Mouse (Mus musculus) hindbrain, embryonic 10.5 days (tissue): Measurements from ENCODE around the gene Inca1. TPM values are rescaled to one million over a fixed set of nuclear protein-coding genes. Genes with fewer than 3 reads are reported as not detected.

Source experiments
- DNase-seq: peaks from one replicate; pipeline ENCODE4 v3.0.0-alpha.2; 2017; ENCODE audit warnings: low spot score
- H3K27ac ChIP-seq: fragments of 300-500 bp; sonication (generic); 2 replicates; pipeline ENCODE4 v1.5.1; 2016; ENCODE audit warnings: mild to moderate bottlenecking, moderate library complexity
- H3K27me3 ChIP-seq: fragments of 300-500 bp; sonication (generic); 2 replicates; pipeline ENCODE4 v1.6.1; 2016; ENCODE audit warnings: mild to moderate bottlenecking; ENCODE audit not compliant: poor library complexity, insufficient read depth, severe bottlenecking
- H3K36me3 ChIP-seq: fragments of 300-500 bp; sonication (generic); 2 replicates; pipeline ENCODE4 v1.6.1; 2016; ENCODE audit warnings: mild to moderate bottlenecking, moderate library complexity
- H3K4me1 ChIP-seq: fragments of 300-500 bp; sonication (generic); replicated peaks from 2 replicates; pipeline ENCODE4 v1.6.1; 2016; ENCODE audit warnings: mild to moderate bottlenecking
- H3K4me3 ChIP-seq: fragments of 300-500 bp; sonication (generic); 2 replicates; pipeline ENCODE4 v1.5.1; 2016; ENCODE audit warnings: mild to moderate bottlenecking, moderate library complexity
- H3K9me3 ChIP-seq: fragments of 300-500 bp; sonication (generic); 2 replicates; pipeline ENCODE4 v1.6.1; 2016; ENCODE audit warnings: mild to moderate bottlenecking, moderate library complexity
- WGBS: fragments of 180-500 bp; shearing (Covaris S2); methylation state at CpG from one replicate; pipeline ENCODE4 v1.1.7; 2016; 5-methylcytosine and 5-hydroxymethylcytosine counted together
- polyA plus RNA-seq: library from polyadenylated mRNA; unstranded; fragments of >200 nt; fragmentation: Nextera tagmentation; extraction: Ambion mirVana; gene quantifications from 2 replicates; pipeline ENCODE4 v1.2.1, GENCODE M21; 2016

Gene Inca1
- polyA plus RNA-seq, 1 experiment from 2014 or later = 0.90 TPM

- peaks cover 46% of the 10 kb centered on the region for H3K36me3 ChIP-seq
- H3K27ac ChIP-seq = no peak overlapping the region
- no peak for DNase-seq
- H3K4me1 ChIP-seq = peaks cover 40% of the 10 kb centered on the region
- no peaks in the 10 kb centered on the region for H3K27me3 ChIP-seq
- WGBS = 96% methylated on average over 8 of the region's 8 CpGs
- no peak overlapping the region for H3K4me3 ChIP-seq
- no peaks in the 10 kb centered on the region for H3K9me3 ChIP-seq
Observed at GRCm38 (mm10) chr11:70644564-70645103, 55.3 kb downstream of the Inca1 start.

GRCm38 (mm10) chr11:70643051-70643450 lies 56.9 kb downstream of the Inca1 start:
- no peak overlapping the region for H3K27ac ChIP-seq
- H3K27me3 ChIP-seq = no peaks in the 10 kb centered on the region
- WGBS = 90% methylated on average over 6 of the region's 6 CpGs
- H3K4me1 ChIP-seq = peaks cover 24% of the 10 kb centered on the region
- H3K4me3 ChIP-seq = no peak overlapping the region
- H3K36me3 ChIP-seq = peaks cover 33% of the 10 kb centered on the region
- DNase-seq = no peak
- H3K9me3 ChIP-seq = no peaks in the 10 kb centered on the region

GRCm38 (mm10) chr11:70641241-70641640 lies 58.7 kb downstream of the Inca1 start:
- Histone ChIP-seq H3K36me3 (peaks cover 33% of the 10 kb centered on the region), H3K27ac (no peak overlapping the region), H3K4me3 (no peak overlapping the region), H3K9me3 (no peaks in the 10 kb centered on the region), H3K4me1 (peaks cover 16% of the 10 kb centered on the region), H3K27me3 (no peaks in the 10 kb centered on the region)
- 85% methylated on average over 7 of the region's 7 CpGs for WGBS
- DNase-seq = no peak

- H3K9me3 ChIP-seq = no peaks in the 10 kb centered on the region
- peaks cover 25% of the 10 kb centered on the region for H3K36me3 ChIP-seq
- no peak for DNase-seq
- 87% methylated on average over 8 of the region's 8 CpGs for WGBS
- no peak overlapping the region for H3K27ac ChIP-seq
- H3K4me3 ChIP-seq = no peak overlapping the region
- no peaks in the 10 kb centered on the region for H3K27me3 ChIP-seq
- H3K4me1 ChIP-seq = peaks cover 3% of the 10 kb centered on the region; the same call in 1 of the 2 replicates
Observed at GRCm38 (mm10) chr11:70639976-70640375, 60.0 kb downstream of the Inca1 start.

DNA sequence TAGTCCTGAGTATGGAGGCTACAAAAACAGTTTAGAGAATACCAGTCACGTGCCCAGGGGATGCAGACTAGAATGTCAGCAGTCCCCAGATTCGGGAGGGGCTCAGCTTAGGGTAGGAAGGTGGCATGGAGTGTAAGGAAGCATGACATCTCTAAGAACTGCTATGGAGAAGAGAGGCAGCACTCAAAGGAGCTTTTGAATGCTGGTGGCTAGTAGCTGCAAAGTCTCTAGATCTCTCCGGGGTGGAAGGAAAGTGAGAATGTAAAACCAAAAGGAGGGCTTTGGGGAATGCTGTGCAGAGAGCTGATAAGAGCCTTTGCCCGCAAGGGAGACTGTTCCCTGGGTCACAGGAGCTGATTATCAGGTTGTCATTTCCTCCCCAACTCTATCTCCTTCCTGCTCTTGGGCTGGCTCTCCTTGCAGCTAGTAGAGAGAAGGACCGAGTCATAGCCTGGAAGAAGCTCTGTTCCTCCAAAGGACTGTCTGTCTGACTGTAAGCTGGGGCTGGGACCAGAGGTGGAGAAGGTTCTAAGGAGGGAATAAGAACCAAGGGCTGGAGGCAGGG lies 61.2 kb downstream of the Inca1 start, which contains the start of gene Gp1ba:
TSS of gene Gp1ba (plus strand) at position 409 of the 565 bp plus-strand sequence.
- Histone ChIP-seq H3K27me3 (no peaks in the 10 kb centered on the region), H3K27ac (no peak within 1 kb of the TSS), H3K4me1 (no peaks in the 10 kb centered on the region), H3K4me3 (no peak within 1 kb of the TSS), H3K36me3 (peaks cover 13% of the 10 kb centered on the region), H3K9me3 (no peaks in the 10 kb centered on the region)
- no peak for DNase-seq
- 41% methylated on average over 5 of the region's 5 CpGs for WGBS

Other genes starting within 250 kb of the Inca1 start
- gene Med11, start 248.2 kb downstream of the Inca1 start, polyA plus RNA-seq = 48.3 and 49.2 TPM in 2 replicates
- gene Zmynd15, start 240.7 kb downstream of the Inca1 start, polyA plus RNA-seq = 0.25 and 0.30 TPM in 2 replicates
- gene Cxcl16, start 240.2 kb downstream of the Inca1 start, polyA plus RNA-seq = 0.31 and 0.41 TPM in 2 replicates
- 0.52 TPM in 1 of 2 replicates, not detected in the other for gene Tm4sf5, start 194.9 kb downstream of the Inca1 start, polyA plus RNA-seq
- 0.34 TPM in 1 of 2 replicates, not detected in the other for gene Vmo1, start 185.5 kb downstream of the Inca1 start, polyA plus RNA-seq
- gene Gltpd2, start 181.0 kb downstream of the Inca1 start, polyA plus RNA-seq = 0.35 and 0.47 TPM in 2 replicates
- 1,108 and 1,160 TPM in 2 replicates for gene Psmb6, start 174.8 kb downstream of the Inca1 start, polyA plus RNA-seq
- gene Gm40193, start 167.2 kb downstream of the Inca1 start, polyA plus RNA-seq = not detected in 2 replicates
- gene Pld2, start 160.1 kb downstream of the Inca1 start, polyA plus RNA-seq = 3.8 and 4.1 TPM in 2 replicates
- gene Mink1, start 137.3 kb downstream of the Inca1 start, polyA plus RNA-seq = 12.6 and 14.6 TPM in 2 replicates
- not detected in 2 replicates for gene 4930544D05Rik, start 84.3 kb downstream of the Inca1 start, polyA plus RNA-seq
- gene Chrne, start 80.9 kb downstream of the Inca1 start, polyA plus RNA-seq = not detected in 2 replicates
- 0.34 and 0.80 TPM in 2 replicates for gene Gp1ba, start 61.0 kb downstream of the Inca1 start, polyA plus RNA-seq
- 90.6 and 97.1 TPM in 2 replicates for gene Rnf167, start 52.9 kb downstream of the Inca1 start, polyA plus RNA-seq
- 144 and 155 TPM in 2 replicates for gene Slc25a11, start 52.7 kb downstream of the Inca1 start, polyA plus RNA-seq
- 1,872 and 1,874 TPM in 2 replicates for gene Pfn1, start 45.5 kb downstream of the Inca1 start, polyA plus RNA-seq
- 39.3 and 53.3 TPM in 2 replicates for gene Eno3, start 43.0 kb downstream of the Inca1 start, polyA plus RNA-seq
- 185 and 191 TPM in 2 replicates for gene Spag7, start 30.7 kb downstream of the Inca1 start, polyA plus RNA-seq
- 10.8 and 11.8 TPM in 2 replicates for gene Camta2, start 12.1 kb downstream of the Inca1 start, polyA plus RNA-seq
- 1.7 and 2.1 TPM in 2 replicates for gene Kif1c, start 393 bp upstream of the Inca1 start, polyA plus RNA-seq
- gene Zfp3, start 64.1 kb upstream of the Inca1 start, polyA plus RNA-seq = 7.2 and 8.1 TPM in 2 replicates
- not detected in 2 replicates for gene Scimp, start 112.4 kb upstream of the Inca1 start, polyA plus RNA-seq
- gene Rabep1, start 144.6 kb upstream of the Inca1 start, polyA plus RNA-seq = 32.5 and 41.7 TPM in 2 replicates